Mouse (Mus musculus): ENCODE data around the gene Nptx2. TPM values are rescaled to one million over a fixed set of nuclear protein-coding genes. Genes with fewer than 3 reads are reported as not detected.

The Nptx2 gene
- 5.9 and 14.9 TPM in 2 replicates for polyA plus RNA-seq (2021; fragmentation: Nextera tagmentation)
- long read RNA-seq, experiment 1, transcript Nptx2-201 (5 exons, 2,536 nt), result major isoform, 48 of 58 reads
- long read RNA-seq, experiment 1, partial matches to known transcripts, result 9 of 58 reads
- long read RNA-seq, experiment 1, other reads (novel, unspliced or antisense), result 1 of 58 reads
- long read RNA-seq, experiment 2, partial matches to known transcripts, result 0 of 5 reads
- long read RNA-seq, experiment 2, other reads (novel, unspliced or antisense), result 3 of 5 reads

DNA sequence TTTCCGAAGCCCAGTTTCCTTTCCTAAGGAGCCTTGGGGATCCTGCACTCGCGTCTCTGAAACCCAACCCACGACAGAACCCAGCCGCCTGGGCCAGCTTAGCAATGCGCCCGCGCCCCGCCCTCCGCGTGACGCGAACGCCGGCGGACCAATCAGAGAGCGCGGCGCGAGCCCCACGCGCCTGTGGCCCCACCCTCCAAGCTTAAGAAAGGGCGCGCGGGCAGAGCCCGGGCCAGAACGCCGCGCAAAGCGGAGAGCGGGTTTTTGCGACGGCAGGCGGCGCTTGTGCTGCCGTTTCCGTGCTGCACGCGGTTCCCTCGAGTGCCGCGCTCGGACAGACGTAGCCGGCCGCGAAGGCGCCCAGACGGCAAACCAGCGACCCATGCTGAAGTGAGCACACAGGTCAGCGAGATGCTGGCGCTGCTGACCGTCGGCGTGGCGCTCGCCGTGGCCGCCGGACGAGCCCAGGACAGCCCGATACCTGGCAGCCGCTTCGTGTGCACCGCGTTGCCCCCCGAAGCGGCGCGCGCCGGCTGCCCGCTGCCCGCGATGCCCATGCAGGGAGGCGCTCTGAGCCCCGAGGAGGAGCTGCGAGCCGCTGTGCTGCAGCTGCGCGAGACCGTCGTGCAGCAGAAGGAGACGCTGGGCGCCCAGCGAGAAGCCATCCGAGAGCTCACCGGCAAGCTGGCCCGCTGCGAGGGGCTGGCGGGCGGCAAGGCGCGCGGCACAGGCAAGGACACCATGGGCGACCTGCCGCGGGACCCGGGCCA, at the start of gene Nptx2:
Nptx2 (plus strand) TSS at position 250 of the 770 bp plus-strand sequence.

Other genes starting within 250 kb of the Nptx2 start
- gene Baiap2l1, start 187.8 kb upstream of the Nptx2 start, polyA plus RNA-seq (2021; fragmentation: Nextera tagmentation), result 0.33 and 0.34 TPM in 2 replicates
- 102 TPM in 2 replicates for gene Tmem130, start 215.9 kb downstream of the Nptx2 start, polyA plus RNA-seq (2021; fragmentation: Nextera tagmentation)
- 14.3 and 18.7 TPM in 2 replicates for gene Trrap, start 221.8 kb downstream of the Nptx2 start, polyA plus RNA-seq (2021; fragmentation: Nextera tagmentation)